Mouse (Mus musculus) forebrain, embryonic 15.5 days (tissue): ENCODE measurements around the gene Mbnl2. TPM values are rescaled to one million over a fixed set of nuclear protein-coding genes. Genes with fewer than 3 reads are reported as not detected.

ENCODE experiments used
- ATAC-seq: fragments of 200-750 bp; cut with Nextera tagmentation; replicated peaks from 2 replicates; pipeline ENCODE4 v1.8.0; 2017; ENCODE audit warnings: mild to moderate bottlenecking, moderate TSS enrichment, moderate library complexity
- H3K27ac ChIP-seq: fragments of 300-500 bp; sonication (generic); replicated peaks from 2 replicates; pipeline ENCODE4 v1.5.1; 2015; ENCODE audit warnings: mild to moderate bottlenecking, inconsistent platforms
- H3K27me3 ChIP-seq: fragments of 300-500 bp; sonication (generic); 2 replicates; pipeline ENCODE4 v1.6.1; 2015; ENCODE audit warnings: inconsistent platforms
- H3K36me3 ChIP-seq: fragments of 300-500 bp; sonication (generic); 2 replicates; pipeline ENCODE4 v1.6.1; 2015; ENCODE audit warnings: mild to moderate bottlenecking, inconsistent platforms
- H3K4me1 ChIP-seq: fragments of 300-500 bp; sonication (generic); 2 replicates; pipeline ENCODE4 v1.6.1; 2015; ENCODE audit warnings: inconsistent platforms
- H3K4me2 ChIP-seq: fragments of 300-500 bp; sonication (generic); replicated peaks from 2 replicates; pipeline ENCODE4 v1.6.1; 2015; ENCODE audit warnings: mild to moderate bottlenecking, inconsistent platforms
- H3K4me3 ChIP-seq: fragments of 300-500 bp; sonication (generic); 2 replicates; pipeline ENCODE4 v1.5.1; 2015; ENCODE audit warnings: mild to moderate bottlenecking, inconsistent platforms
- H3K9ac ChIP-seq: fragments of 300-500 bp; sonication (generic); replicated peaks from 2 replicates; pipeline ENCODE4 v1.6.1; 2015; ENCODE audit warnings: mild to moderate bottlenecking, inconsistent platforms
- H3K9me3 ChIP-seq: fragments of 300-500 bp; sonication (generic); 2 replicates; pipeline ENCODE4 v1.6.1; 2016; ENCODE audit warnings: inconsistent platforms
- WGBS: fragments of 180-500 bp; shearing (Covaris S2); methylation state at CpG from one replicate; pipeline ENCODE4 v1.1.7; 2015; ENCODE audit warnings: mixed read lengths; 5-methylcytosine and 5-hydroxymethylcytosine counted together
- polyA plus RNA-seq: library from polyadenylated mRNA; unstranded; fragments of >200 nt; fragmentation: Nextera tagmentation; extraction: Ambion mirVana; gene quantifications from 2 replicates; pipeline ENCODE4 v1.2.1, GENCODE M21; 2015

Mbnl2 gene
- polyA plus RNA-seq, 1 experiment from 2014 or later = 22.2 TPM

GRCm38 (mm10) chr14:120261606-120262005 lies 13.9 kb upstream of the Mbnl2 start:
- Histone ChIP-seq H3K36me3 (no peaks in the 10 kb centered on the region), H3K4me1 (no peaks in the 10 kb centered on the region), H3K4me2 (no peak overlapping the region), H3K9ac (no peak overlapping the region), H3K27ac (no peak overlapping the region), H3K9me3 (no peaks in the 10 kb centered on the region), H3K27me3 (no peaks in the 10 kb centered on the region), H3K4me3 (no peak overlapping the region)
- WGBS = 90% methylated on average over 11 of the region's 11 CpGs
- ATAC-seq = no peak

GRCm38 (mm10) chr14:120262660-120263379 lies 12.6 kb upstream of the Mbnl2 start:
- no peak overlapping the region for H3K27ac ChIP-seq

DNA sequence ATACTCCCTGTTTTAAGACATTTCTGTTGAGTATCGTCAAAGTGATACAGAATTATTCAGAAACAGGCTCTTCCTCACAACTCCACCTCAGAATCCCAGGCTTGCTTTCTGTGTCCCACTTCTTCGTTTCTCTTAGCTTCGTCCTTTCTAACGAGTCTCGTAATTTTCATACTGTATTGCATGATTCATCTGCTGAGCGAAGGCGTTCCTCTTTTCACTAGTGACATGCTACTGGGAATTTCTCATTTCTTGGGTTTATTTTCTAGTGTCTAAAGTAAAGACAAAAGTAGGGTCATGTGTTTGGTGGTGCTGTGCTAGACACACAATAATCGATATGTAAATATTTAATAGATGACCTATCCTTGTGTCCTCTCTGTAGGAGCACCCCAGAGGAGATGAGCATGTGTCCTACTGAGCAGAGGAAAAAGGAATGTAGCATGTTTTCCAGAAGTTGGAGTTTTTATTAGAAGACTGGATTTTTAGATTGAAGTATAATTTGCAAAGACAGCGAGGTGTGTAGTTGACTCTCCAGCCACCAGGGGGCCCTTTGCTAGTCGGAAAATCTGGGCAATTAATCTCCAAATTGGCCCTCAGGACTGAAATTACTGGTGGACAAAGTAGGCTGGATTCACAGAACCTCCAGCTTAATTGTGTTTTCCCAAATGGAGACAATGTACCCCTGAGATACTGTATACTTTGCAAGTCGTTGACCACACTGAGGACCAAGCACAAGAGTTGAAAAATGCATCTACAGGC lies 11.9 kb upstream of the Mbnl2 start:
- WGBS = 73% methylated on average over 11 of the region's 11 CpGs
- Histone ChIP-seq H3K27me3 (no peaks in the 10 kb centered on the region), H3K4me2 (no peak overlapping the region), H3K4me1 (no peaks in the 10 kb centered on the region), H3K36me3 (no peaks in the 10 kb centered on the region), H3K27ac (no peak overlapping the region), H3K9ac (no peak overlapping the region), H3K9me3 (no peaks in the 10 kb centered on the region), H3K4me3 (no peak overlapping the region)
- no peak for ATAC-seq

More at GRCm38 (mm10) chr14:120262660-120263379, 12.6 kb upstream of the Mbnl2 start:
- no peaks in the 10 kb centered on the region for H3K27me3 ChIP-seq
- H3K9ac ChIP-seq = no peak overlapping the region
- no peak overlapping the region for H3K4me3 ChIP-seq
- H3K9me3 ChIP-seq = no peaks in the 10 kb centered on the region
- WGBS = 93% methylated on average over 14 of the region's 14 CpGs
- H3K4me2 ChIP-seq = no peak overlapping the region
- ATAC-seq = no peak
- no peaks in the 10 kb centered on the region for H3K4me1 ChIP-seq
- no peaks in the 10 kb centered on the region for H3K36me3 ChIP-seq

- no peaks in the 10 kb centered on the region for H3K9me3 ChIP-seq
- H3K27ac ChIP-seq = no peak overlapping the region
- H3K4me1 ChIP-seq = no peaks in the 10 kb centered on the region
- H3K36me3 ChIP-seq = no peaks in the 10 kb centered on the region
- H3K27me3 ChIP-seq = no peaks in the 10 kb centered on the region
- H3K4me2 ChIP-seq = no peak overlapping the region
- no peak overlapping the region for H3K4me3 ChIP-seq
- H3K9ac ChIP-seq = no peak overlapping the region
- no peak for ATAC-seq
These were observed 9.6 kb upstream of the Mbnl2 start for GRCm38 (mm10) chr14:120265886-120266285.

GRCm38 (mm10) chr14:120267130-120267529 lies 8.3 kb upstream of the Mbnl2 start:
- ATAC-seq = no peak
- H3K27me3 ChIP-seq = no peaks in the 10 kb centered on the region
- H3K36me3 ChIP-seq = no peaks in the 10 kb centered on the region
- no peak overlapping the region for H3K4me2 ChIP-seq
- H3K9ac ChIP-seq = no peak overlapping the region
- H3K27ac ChIP-seq = no peak overlapping the region
- H3K9me3 ChIP-seq = no peaks in the 10 kb centered on the region
- H3K4me3 ChIP-seq = no peak overlapping the region
- WGBS = 96% methylated on average over 4 of the region's 4 CpGs
- no peaks in the 10 kb centered on the region for H3K4me1 ChIP-seq

GRCm38 (mm10) chr14:120270031-120270430 lies 5.4 kb upstream of the Mbnl2 start:
- H3K9ac ChIP-seq = no peak overlapping the region
- WGBS = 91% methylated on average over 3 of the region's 3 CpGs
- no peaks in the 10 kb centered on the region for H3K36me3 ChIP-seq
- H3K9me3 ChIP-seq = no peaks in the 10 kb centered on the region
- H3K27me3 ChIP-seq = no peaks in the 10 kb centered on the region
- H3K4me3 ChIP-seq = no peak overlapping the region
- peaks cover 7% of the 10 kb centered on the region for H3K4me1 ChIP-seq
- no peak overlapping the region for H3K4me2 ChIP-seq
- ATAC-seq = no peak
- no peak overlapping the region for H3K27ac ChIP-seq

DNA sequence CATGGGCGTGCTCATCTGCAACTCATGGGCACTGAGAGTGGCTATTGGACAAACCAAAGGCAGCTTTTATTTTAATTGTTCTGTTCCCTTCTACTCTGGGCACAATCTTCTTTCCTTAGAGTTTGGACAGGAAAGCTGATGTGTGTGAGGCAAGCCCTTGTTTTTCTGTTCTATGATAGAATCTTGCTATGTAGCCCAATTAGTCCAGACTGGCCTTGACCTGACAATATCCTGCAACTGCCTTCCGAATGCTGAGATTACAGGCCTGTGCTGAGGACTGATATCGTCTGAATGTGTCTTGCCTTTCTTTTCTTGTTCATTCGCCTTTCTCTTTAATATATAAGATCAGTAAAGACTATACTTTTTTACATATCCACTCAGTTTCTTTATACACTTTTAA lies 4.8 kb upstream of the Mbnl2 start:
- WGBS = 87% methylated on average over 4 of the region's 4 CpGs
- H3K9me3 ChIP-seq = no peaks in the 10 kb centered on the region
- H3K27me3 ChIP-seq = no peaks in the 10 kb centered on the region
- H3K4me2 ChIP-seq = no peak overlapping the region
- peaks cover 8% of the 10 kb centered on the region for H3K4me1 ChIP-seq
- H3K27ac ChIP-seq = no peak overlapping the region
- H3K4me3 ChIP-seq = no peak overlapping the region
- H3K9ac ChIP-seq = no peak overlapping the region
- ATAC-seq = no peak
- H3K36me3 ChIP-seq = no peaks in the 10 kb centered on the region

GRCm38 (mm10) chr14:120271096-120271495 lies 4.4 kb upstream of the Mbnl2 start:
- peaks cover 8% of the 10 kb centered on the region for H3K4me1 ChIP-seq
- H3K27ac ChIP-seq = no peak overlapping the region
- H3K4me3 ChIP-seq = no peak overlapping the region
- ATAC-seq = no peak
- no peak overlapping the region for H3K4me2 ChIP-seq
- no peak overlapping the region for H3K9ac ChIP-seq
- H3K27me3 ChIP-seq = no peaks in the 10 kb centered on the region
- no peaks in the 10 kb centered on the region for H3K9me3 ChIP-seq
- no peaks in the 10 kb centered on the region for H3K36me3 ChIP-seq
- 90% methylated on average over 8 of the region's 8 CpGs for WGBS

DNA sequence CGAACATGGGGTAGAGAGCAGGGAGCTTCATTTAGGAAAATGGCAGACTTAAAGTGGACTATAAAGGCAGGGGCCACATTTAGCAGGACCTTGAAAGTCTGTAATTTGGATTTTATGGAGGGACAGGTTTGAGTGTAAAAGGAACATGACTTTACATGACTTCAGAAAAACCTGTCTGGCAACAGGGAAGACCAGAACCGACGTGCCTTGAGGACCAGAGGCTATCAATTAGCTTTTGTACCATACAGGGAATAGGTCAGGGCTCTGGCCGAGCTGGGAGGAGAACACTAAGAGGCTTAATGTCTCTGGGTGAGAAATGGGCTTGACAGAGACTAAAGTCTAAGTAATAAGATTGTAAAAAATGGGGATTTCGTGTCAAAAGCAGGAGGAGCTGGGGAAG lies 1.7 kb upstream of the Mbnl2 start:
- Histone ChIP-seq H3K4me3 (no peak overlapping the region), H3K4me1 (peaks cover 35% of the 10 kb centered on the region), H3K9me3 (no peaks in the 10 kb centered on the region), H3K27ac (no peak overlapping the region), H3K36me3 (no peaks in the 10 kb centered on the region), H3K4me2 (no peak overlapping the region), H3K9ac (no peak overlapping the region), H3K27me3 (no peaks in the 10 kb centered on the region)
- 46% methylated on average over 5 of the region's 5 CpGs for WGBS
- ATAC-seq = no peak

- H3K4me1 ChIP-seq = peaks cover 43% of the 10 kb centered on the region
- no peaks in the 10 kb centered on the region for H3K27me3 ChIP-seq
- H3K27ac ChIP-seq = peak overlapping the region; percentile 86
- peak overlapping the region; percentile 49 for H3K4me2 ChIP-seq
- no peaks in the 10 kb centered on the region for H3K9me3 ChIP-seq
- WGBS = 41% methylated on average over 5 of the region's 5 CpGs
- no peaks in the 10 kb centered on the region for H3K36me3 ChIP-seq
- peak overlapping the region; percentile 33 for H3K9ac ChIP-seq
- peak overlapping the region; percentile 59 for H3K4me3 ChIP-seq
- no peak for ATAC-seq
These were observed 723 bp upstream of the Mbnl2 start for GRCm38 (mm10) chr14:120274746-120275145.

DNA sequence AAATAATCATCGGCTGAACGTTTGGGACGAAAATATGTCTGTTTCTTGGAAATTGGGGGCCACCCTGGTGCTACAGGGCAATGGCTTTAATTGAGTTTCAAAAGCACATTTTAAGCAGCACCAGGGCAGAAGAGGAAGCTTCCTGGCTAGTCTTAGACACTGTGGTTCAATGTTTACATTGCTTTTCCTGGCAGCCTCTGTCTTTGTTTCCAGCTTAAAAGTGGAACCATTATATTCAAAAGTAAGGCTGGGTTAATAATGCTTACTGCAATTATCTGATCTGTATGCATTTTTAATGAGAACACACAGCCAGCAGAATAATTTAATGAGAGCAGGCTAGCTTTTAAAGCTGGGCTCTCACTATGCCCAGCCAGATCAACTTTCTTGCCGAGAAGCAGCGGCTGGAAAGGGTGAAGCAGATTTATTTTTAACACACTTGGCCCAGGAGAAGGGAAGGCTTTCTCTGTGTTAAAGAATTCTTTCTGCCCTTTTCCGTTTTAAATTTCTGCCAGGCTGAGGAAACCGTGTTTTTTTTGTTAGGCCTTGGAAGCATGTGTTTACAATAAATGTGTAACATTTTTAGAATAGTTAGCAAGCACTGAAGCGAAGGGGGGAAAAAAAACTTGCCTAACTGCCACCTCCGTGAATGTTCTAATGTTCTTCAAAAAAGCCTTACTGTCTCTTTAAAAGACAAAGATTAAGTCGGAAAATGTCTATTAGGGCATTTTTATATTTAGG lies 1.0 kb downstream of the Mbnl2 start:
- H3K4me3 ChIP-seq = peak overlapping the region; percentile 59
- WGBS = 3% methylated on average over 10 of the region's 10 CpGs
- ATAC-seq = 0 out of 2 replicates have a peak, but pooled peaks have one; percentile 17
- no peaks in the 10 kb centered on the region for H3K27me3 ChIP-seq
- peak overlapping the region; percentile 86 for H3K27ac ChIP-seq
- H3K9ac ChIP-seq = peak overlapping the region; percentile 52
- peaks cover 48% of the 10 kb centered on the region for H3K4me1 ChIP-seq
- peak overlapping the region; percentile 49 for H3K4me2 ChIP-seq
- H3K9me3 ChIP-seq = no peaks in the 10 kb centered on the region
- no peaks in the 10 kb centered on the region for H3K36me3 ChIP-seq

DNA sequence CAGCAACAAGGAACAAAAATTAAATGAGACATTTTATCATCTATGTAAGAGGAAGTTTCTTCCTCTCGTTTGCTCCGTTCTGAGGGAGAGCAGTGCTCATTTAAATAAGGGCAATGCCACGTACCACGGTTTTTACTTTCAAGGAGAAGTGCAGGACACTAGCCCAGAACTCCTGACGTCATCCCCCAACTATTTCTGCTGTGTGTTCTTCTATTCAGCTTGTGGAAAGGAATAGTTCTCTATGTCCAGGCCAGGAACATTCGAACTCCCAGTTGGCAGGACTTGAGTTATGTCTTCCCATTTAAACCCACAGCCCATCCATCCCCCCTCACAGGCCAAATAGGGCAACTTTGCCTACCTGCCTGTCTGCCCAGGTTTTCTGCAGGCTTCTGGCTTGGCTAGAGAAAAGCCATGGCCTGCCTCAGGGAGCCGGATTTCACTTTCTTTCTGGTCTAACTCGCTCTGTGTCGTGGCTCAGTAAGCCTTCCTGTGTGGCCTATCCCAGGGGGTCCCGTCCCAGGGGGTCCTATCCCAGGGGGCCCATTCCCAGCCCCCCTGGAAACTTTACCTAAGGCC lies 1.7 kb downstream of the Mbnl2 start:
- peak overlapping the region; percentile 86 for H3K27ac ChIP-seq
- no peak for ATAC-seq

More for the DNA sequence above, 1.7 kb downstream of the Mbnl2 start:
- Histone ChIP-seq H3K4me2 (peak overlapping the region; percentile 49), H3K27me3 (no peaks in the 10 kb centered on the region), H3K4me1 (peaks cover 48% of the 10 kb centered on the region), H3K36me3 (no peaks in the 10 kb centered on the region), H3K9ac (peak overlapping the region; percentile 52), H3K9me3 (no peaks in the 10 kb centered on the region), H3K4me3 (peak overlapping the region; percentile 59)
- WGBS = 8% methylated on average over 10 of the region's 10 CpGs
